Mouse (Mus musculus) lung, postnatal 0 days (tissue): ENCODE results near the gene Chtf18. TPM values are rescaled to one million over a fixed set of nuclear protein-coding genes. Genes with fewer than 3 reads are reported as not detected.

Experiments
- ATAC-seq: fragments of 200-750 bp; cut with Nextera tagmentation; 2 replicates; pipeline ENCODE4 v1.8.0; 2017; ENCODE audit warnings: moderate library complexity
- DNase-seq: peaks from one replicate; pipeline ENCODE4 v3.0.0-alpha.2; 2016; ENCODE audit warnings: low spot score
- H3K27ac ChIP-seq: fragments of 300-500 bp; sonication (generic); 2 replicates; pipeline ENCODE4 v1.5.1; 2014; ENCODE audit warnings: antibody characterized with exemption, mild to moderate bottlenecking, low read length, mixed read lengths
- H3K27me3 ChIP-seq: fragments of 300-500 bp; sonication (generic); replicated peaks from 2 replicates; pipeline ENCODE4 v1.6.1; 2014; ENCODE audit warnings: low read length, mixed read lengths; ENCODE audit not compliant: insufficient read depth
- H3K36me3 ChIP-seq: fragments of 300-500 bp; sonication (generic); 2 replicates; pipeline ENCODE4 v1.6.1; 2014; ENCODE audit warnings: low read length, mixed read lengths; ENCODE audit not compliant: insufficient read depth
- H3K4me1 ChIP-seq: fragments of 300-500 bp; sonication (generic); 2 replicates; pipeline ENCODE4 v1.6.1; 2014; ENCODE audit warnings: antibody characterized with exemption, low read depth, low read length, mixed read lengths; ENCODE audit not compliant: insufficient read depth
- H3K4me2 ChIP-seq: fragments of 300-500 bp; sonication (generic); replicated peaks from 2 replicates; pipeline ENCODE4 v1.6.1; 2014; ENCODE audit warnings: low read depth, mild to moderate bottlenecking, low read length, moderate library complexity, mixed read lengths
- H3K4me3 ChIP-seq: fragments of 300-500 bp; sonication (generic); 2 replicates; pipeline ENCODE4 v1.5.1; 2014; ENCODE audit warnings: low read depth, low read length
- H3K9ac ChIP-seq: fragments of 300-500 bp; sonication (generic); replicated peaks from 2 replicates; pipeline ENCODE4 v1.6.1; 2014; ENCODE audit warnings: low read depth, mild to moderate bottlenecking
- H3K9me3 ChIP-seq: fragments of 300-500 bp; sonication (generic); 2 replicates; pipeline ENCODE4 v1.6.1; 2016; ENCODE audit warnings: low read length, mixed read lengths
- CTCF ChIP-seq: IDR thresholded peaks from 2 replicates; pipeline ENCODE4 v1.5.1; 2016; ENCODE audit warnings: antibody characterized with exemption, mild to moderate bottlenecking
- EP300 ChIP-seq: IDR thresholded peaks from 2 replicates; pipeline ENCODE4 v1.6.1; 2016; ENCODE audit warnings: antibody characterized with exemption, mild to moderate bottlenecking, control low read depth
- WGBS: fragments of 180-500 bp; shearing (Covaris S2); extraction: QIAGEN DNeasy Blood & Tissue Kit; methylation state at CpG from one replicate; pipeline ENCODE4 v1.1.7; 2014; 5-methylcytosine and 5-hydroxymethylcytosine counted together
- polyA plus RNA-seq: library from polyadenylated mRNA; unstranded; fragments of >200 nt; fragmentation: Nextera tagmentation; extraction: Ambion mirVana; gene quantifications from 2 replicates; pipeline ENCODE4 v1.2.1, GENCODE M21; 2015

The Chtf18 gene
- polyA plus RNA-seq, 1 experiment from 2014 or later = 1.6 TPM

DNA sequence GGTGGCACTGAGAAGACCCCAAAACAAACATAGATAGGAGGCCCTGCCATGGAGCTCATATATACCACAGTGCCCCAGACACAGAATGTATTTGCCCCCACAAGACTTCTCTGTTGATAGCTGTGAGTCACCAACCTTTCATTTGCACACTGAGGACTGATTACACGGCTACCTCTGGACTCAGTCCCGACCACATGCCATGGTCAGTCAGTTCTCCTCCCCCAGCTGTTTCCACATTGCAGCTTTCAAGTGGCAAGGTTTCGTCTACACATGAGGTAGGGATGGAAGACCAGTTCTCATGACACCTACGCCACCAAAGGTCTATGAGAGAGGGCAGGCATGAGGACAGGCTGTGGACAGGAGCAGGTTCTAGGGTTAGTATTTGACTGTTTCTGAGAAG lies 16.1 kb downstream of the Chtf18 start:
- H3K27me3 ChIP-seq = no peaks in the 10 kb centered on the region
- WGBS = 58% methylated on average over 4 of the region's 4 CpGs
- TF ChIP-seq CTCF (no peak), EP300 (no peak)
- H3K36me3 ChIP-seq = no peaks in the 10 kb centered on the region
- no peak overlapping the region for H3K4me2 ChIP-seq
- DNase-seq = no peak
- no peak overlapping the region for H3K4me3 ChIP-seq
- H3K27ac ChIP-seq = no peak overlapping the region
- no peak for ATAC-seq
- no peaks in the 10 kb centered on the region for H3K9me3 ChIP-seq
- H3K4me1 ChIP-seq = no peaks in the 10 kb centered on the region
- H3K9ac ChIP-seq = no peak overlapping the region

DNA sequence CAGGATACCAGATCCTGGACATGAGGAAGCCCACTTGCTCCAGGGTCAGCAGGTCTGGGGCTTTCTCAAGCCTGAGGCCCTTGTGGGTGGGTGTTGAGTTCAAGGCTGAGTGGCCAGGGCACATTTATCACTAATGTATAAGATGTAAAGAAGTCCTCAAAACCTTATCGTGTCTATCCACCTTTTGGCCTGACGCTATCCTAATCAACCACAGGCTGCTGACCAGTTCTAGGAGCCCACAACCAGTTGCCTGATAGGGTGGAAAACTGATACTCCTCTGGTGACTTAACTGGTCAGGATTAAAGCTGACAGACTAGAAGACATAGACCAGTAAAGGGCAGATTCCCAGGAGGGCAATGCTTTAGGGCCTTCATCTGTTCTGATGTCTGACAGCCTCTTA lies 17.2 kb downstream of the Chtf18 start:
- Histone ChIP-seq H3K4me2 (no peak overlapping the region), H3K9ac (no peak overlapping the region), H3K4me3 (no peak overlapping the region), H3K27me3 (no peaks in the 10 kb centered on the region), H3K9me3 (no peaks in the 10 kb centered on the region), H3K36me3 (no peaks in the 10 kb centered on the region), H3K4me1 (no peaks in the 10 kb centered on the region), H3K27ac (no peak overlapping the region)
- 86% methylated on average over 2 of the region's 2 CpGs for WGBS
- ATAC-seq (no peak), DNase-seq (no peak)
- no peak for TF ChIP-seq EP300
- no peak for TF ChIP-seq CTCF

DNA sequence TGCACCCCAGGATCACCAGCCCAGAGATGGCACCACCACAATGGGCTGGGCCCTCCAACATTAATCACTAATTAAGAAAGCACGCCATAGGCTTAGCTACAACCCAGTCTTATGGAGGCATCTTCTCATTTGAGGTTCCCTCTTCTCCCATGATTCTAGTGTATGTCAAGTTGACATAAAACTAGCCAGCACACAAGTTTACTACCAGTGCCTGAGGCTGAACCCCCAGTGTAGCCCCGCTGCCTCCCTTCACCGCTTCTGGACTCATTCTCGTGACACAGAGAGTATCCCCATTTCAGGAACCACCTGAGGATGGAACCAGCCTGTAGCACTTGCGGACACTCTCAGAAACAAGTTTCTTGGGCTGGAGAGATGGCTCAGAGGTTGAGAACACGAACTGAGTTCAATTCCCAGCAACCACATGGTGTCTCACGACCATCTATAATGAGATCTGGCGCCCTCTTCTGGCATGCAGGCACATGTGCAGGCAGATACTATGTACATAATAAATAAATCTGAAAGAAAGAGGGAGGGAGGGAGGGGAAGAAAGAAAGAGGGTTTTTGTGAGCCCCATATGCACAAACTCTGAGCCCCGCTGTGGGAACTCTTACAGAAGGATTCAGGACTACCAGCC lies 26.2 kb downstream of the Chtf18 start:
- no peak for DNase-seq
- no peak overlapping the region for H3K4me2 ChIP-seq
- 52% methylated on average over 9 of the region's 9 CpGs for WGBS

DNA sequence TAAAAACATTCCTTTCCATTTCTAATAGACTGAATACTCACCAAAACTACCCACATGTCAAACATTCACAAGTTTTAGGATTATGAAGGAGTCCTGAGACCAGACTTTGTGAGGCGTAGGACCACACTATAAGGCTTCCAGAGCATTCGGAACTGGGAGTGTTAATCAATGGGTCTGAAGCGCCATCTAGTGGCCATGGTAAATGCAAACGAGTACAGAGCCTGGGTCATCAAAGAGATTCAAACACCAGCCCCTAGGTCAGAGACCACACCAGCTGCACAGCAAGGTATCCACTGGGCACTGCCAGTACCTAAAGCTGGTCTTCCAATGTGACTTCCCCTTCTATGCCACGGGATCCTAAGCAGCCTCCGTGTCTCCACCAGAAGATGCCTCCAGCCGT lies 28.8 kb downstream of the Chtf18 start:
- Histone ChIP-seq H3K9me3 (no peaks in the 10 kb centered on the region), H3K9ac (no peak overlapping the region), H3K4me3 (no peak overlapping the region), H3K4me2 (no peak overlapping the region), H3K27ac (no peak overlapping the region), H3K4me1 (no peaks in the 10 kb centered on the region), H3K36me3 (no peaks in the 10 kb centered on the region), H3K27me3 (no peaks in the 10 kb centered on the region)
- DNase-seq (peak; percentile 82), ATAC-seq (no peak)
- no peak for TF ChIP-seq EP300
- peak; percentile 88 for TF ChIP-seq CTCF
- WGBS = 18% methylated on average over 7 of the region's 7 CpGs

More for the DNA sequence above, 26.2 kb downstream of the Chtf18 start:
- H3K9me3 ChIP-seq = no peaks in the 10 kb centered on the region
- no peak overlapping the region for H3K4me3 ChIP-seq
- H3K27me3 ChIP-seq = no peaks in the 10 kb centered on the region
- H3K27ac ChIP-seq = no peak overlapping the region
- no peak overlapping the region for H3K9ac ChIP-seq
- no peaks in the 10 kb centered on the region for H3K4me1 ChIP-seq
- no peaks in the 10 kb centered on the region for H3K36me3 ChIP-seq
- TF ChIP-seq CTCF (peak; percentile 54), EP300 (no peak)
- ATAC-seq = no peak

DNA sequence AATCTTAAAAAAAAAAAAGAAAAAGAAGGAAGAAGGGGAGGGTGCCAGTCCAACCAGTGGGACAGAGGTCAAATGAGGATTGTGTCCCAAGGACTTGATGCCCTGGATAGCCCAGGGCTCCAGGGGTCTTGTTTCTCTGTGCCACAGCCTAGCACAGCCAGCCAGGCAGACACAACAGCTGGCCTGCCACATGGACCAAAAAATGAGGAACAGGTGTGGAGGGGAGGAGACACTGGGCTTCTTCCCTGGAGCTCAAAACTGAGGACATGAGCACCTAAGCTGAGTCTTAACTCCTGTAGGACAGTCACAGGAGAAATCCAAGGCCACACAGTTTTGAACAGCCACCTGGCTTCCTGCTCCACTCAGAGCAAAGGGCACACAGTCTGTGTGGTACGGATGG lies 31.0 kb downstream of the Chtf18 start:
- no peaks in the 10 kb centered on the region for H3K27me3 ChIP-seq
- H3K9ac ChIP-seq = no peak overlapping the region
- TF ChIP-seq EP300 (no peak), CTCF (no peak)
- ATAC-seq = no peak
- no peaks in the 10 kb centered on the region for H3K4me1 ChIP-seq
- H3K27ac ChIP-seq = no peak overlapping the region
- no peaks in the 10 kb centered on the region for H3K36me3 ChIP-seq
- no peak overlapping the region for H3K4me2 ChIP-seq
- WGBS = 31% methylated on average over 1 of the region's 1 CpGs
- no peak overlapping the region for H3K4me3 ChIP-seq
- no peaks in the 10 kb centered on the region for H3K9me3 ChIP-seq
- no peak for DNase-seq

DNA sequence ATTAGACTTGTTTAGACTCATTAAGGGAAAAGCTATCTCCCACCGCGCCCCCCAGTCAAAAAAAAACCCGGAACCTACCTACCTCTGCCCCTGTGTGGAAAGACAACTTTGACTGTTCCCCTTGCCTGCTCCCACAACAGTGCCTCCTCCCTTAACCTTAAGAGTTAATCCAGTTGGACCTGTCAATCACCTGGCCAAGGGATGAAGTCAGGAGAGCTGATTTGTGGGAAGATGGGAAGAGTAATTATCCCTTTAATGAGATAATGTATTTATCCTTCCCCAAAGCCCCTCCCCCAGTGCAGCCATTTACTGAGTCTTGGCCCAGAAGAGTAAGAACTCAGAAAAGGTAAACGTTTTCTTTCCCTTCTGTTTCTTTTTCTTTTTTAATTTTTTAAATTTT lies 38.3 kb downstream of the Chtf18 start:
- TF ChIP-seq EP300 (no peak), CTCF (no peak)
- 83% methylated on average over 4 of the region's 4 CpGs for whole genome bisulfite sequencing

DNA sequence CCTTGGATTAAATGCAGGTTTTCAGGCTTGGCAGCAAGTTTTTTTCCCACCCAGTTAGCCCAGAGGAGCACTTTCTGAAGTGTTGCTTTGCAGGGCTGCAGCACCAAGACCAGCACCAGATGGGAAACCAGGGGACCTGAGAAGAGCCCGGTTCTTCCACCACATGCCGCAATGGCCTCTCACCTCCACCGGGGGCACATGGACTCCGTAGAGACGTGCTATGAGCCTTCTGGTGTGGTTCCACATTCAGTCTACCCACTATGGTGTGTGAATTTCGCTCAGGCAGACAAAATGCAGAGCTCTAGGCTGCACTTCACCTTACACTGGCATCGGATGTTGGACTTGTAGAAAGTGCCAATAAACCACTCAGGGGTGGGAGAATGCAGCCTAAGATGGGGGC lies 40.9 kb downstream of the Chtf18 start:
- H3K27me3 ChIP-seq = no peaks in the 10 kb centered on the region
- no peak overlapping the region for H3K9ac ChIP-seq
- no peak for TF ChIP-seq EP300
- TF ChIP-seq CTCF = peak; percentile 41
- no peak overlapping the region for H3K27ac ChIP-seq
- no peaks in the 10 kb centered on the region for H3K9me3 ChIP-seq
- ATAC-seq = no peak
- H3K4me2 ChIP-seq = no peak overlapping the region
- H3K4me3 ChIP-seq = no peak overlapping the region
- H3K36me3 ChIP-seq = no peaks in the 10 kb centered on the region
- no peak for DNase-seq
- 38% methylated on average over 7 of the region's 7 CpGs for WGBS
- H3K4me1 ChIP-seq = no peaks in the 10 kb centered on the region

More for the DNA sequence above, 38.3 kb downstream of the Chtf18 start:
- no peaks in the 10 kb centered on the region for H3K4me1 ChIP-seq
- H3K4me2 ChIP-seq = no peak overlapping the region
- H3K27ac ChIP-seq = no peak overlapping the region
- no peak overlapping the region for H3K9ac ChIP-seq
- H3K36me3 ChIP-seq = no peaks in the 10 kb centered on the region
- ATAC-seq (no peak), DNase-seq (no peak)
- H3K4me3 ChIP-seq = no peak overlapping the region
- H3K9me3 ChIP-seq = no peaks in the 10 kb centered on the region
- no peaks in the 10 kb centered on the region for H3K27me3 ChIP-seq
